Mouse (Mus musculus): ENCODE results near the gene Prkar1b. TPM values are rescaled to one million over a fixed set of nuclear protein-coding genes. Genes with fewer than 3 reads are reported as not detected.
A peak's percentile ranks its signal among the peaks of the same experiment; 100 is the strongest.

Gene Prkar1b
- total and polyA plus RNA-seq, 3 experiments: 32.5 to 56.3 (median 34.3) TPM

- peak; percentile 55 for DNase-seq
These were observed 151.7 kb downstream of the Prkar1b start for GRCm38 (mm10) chr5:138997936-138998580.

- DNase-seq: peak; percentile 81
These were observed 152.5 kb downstream of the Prkar1b start, which contains the start of gene Pdgfa for GRCm38 (mm10) chr5:138997171-138997788. Gene Pdgfa (minus strand): TSS chr5:138997370.

GRCm38 (mm10) chr5:138996322-138997073, 153.3 kb downstream of the Prkar1b start:
- DNase-seq: peak; percentile 70

GRCm38 (mm10) chr5:138995721-138996311, 154.0 kb downstream of the Prkar1b start:
- DNase-seq: peak; percentile 89

GRCm38 (mm10) chr5:138994786-138995720, 154.7 kb downstream of the Prkar1b start:
- peak; percentile 95 for DNase-seq

GRCm38 (mm10) chr5:138994108-138994785, 155.6 kb downstream of the Prkar1b start:
- peak; percentile 73 for DNase-seq

GRCm38 (mm10) chr5:138993371-138994107, 156.3 kb downstream of the Prkar1b start:
- peak; percentile 56 for DNase-seq

GRCm38 (mm10) chr5:138992611-138993370, 157.0 kb downstream of the Prkar1b start:
- DNase-seq: peak; percentile 82

GRCm38 (mm10) chr5:138991734-138992133, 158.1 kb downstream of the Prkar1b start:
- DNase-seq: no peak

- peak; percentile 81 for DNase-seq
These were observed 159.0 kb downstream of the Prkar1b start for GRCm38 (mm10) chr5:138990659-138991380.

- peak; percentile 45 for DNase-seq
These were observed 160.2 kb downstream of the Prkar1b start for GRCm38 (mm10) chr5:138989567-138989966.

- DNase-seq: peak; percentile 86
These were observed 161.0 kb downstream of the Prkar1b start for GRCm38 (mm10) chr5:138988764-138989163.

- no peak for DNase-seq
These were observed 161.8 kb downstream of the Prkar1b start for GRCm38 (mm10) chr5:138987994-138988393.

GRCm38 (mm10) chr5:138981921-138982320, 167.9 kb downstream of the Prkar1b start:
- DNase-seq: no peak

- DNase-seq: peak; percentile 43
These were observed 169.2 kb downstream of the Prkar1b start for GRCm38 (mm10) chr5:138980608-138981007.

GRCm38 (mm10) chr5:138979840-138980239, 170.0 kb downstream of the Prkar1b start:
- DNase-seq: no peak

- no peak for DNase-seq
These were observed 172.0 kb downstream of the Prkar1b start for GRCm38 (mm10) chr5:138977759-138978158.

GRCm38 (mm10) chr5:138974911-138975485, 174.8 kb downstream of the Prkar1b start:
- no peak for DNase-seq

All from adrenal gland, adult 2 months (tissue).